Mouse (Mus musculus) stomach, embryonic 16.5 days (tissue): Measurements from ENCODE around the gene Rec8. TPM values are rescaled to one million over a fixed set of nuclear protein-coding genes. Genes with fewer than 3 reads are reported as not detected.
A peak's percentile ranks its signal among the peaks of the same experiment; 100 is the strongest.

ENCODE experiments used
- ATAC-seq: fragments of 200-750 bp; cut with Nextera tagmentation; 2 replicates; pipeline ENCODE4 v1.8.0; 2017; ENCODE audit warnings: moderate number of reproducible peaks, moderate TSS enrichment; ENCODE audit not compliant: insufficient read depth, low FRiP score
- H3K27ac ChIP-seq: fragments of 300-500 bp; sonication (generic); 2 replicates; pipeline ENCODE4 v1.5.1; 2014; ENCODE audit warnings: low read length
- H3K27me3 ChIP-seq: fragments of 300-500 bp; sonication (generic); 2 replicates; pipeline ENCODE4 v1.6.1; 2014; ENCODE audit warnings: low read length, control low read depth, mixed read lengths; ENCODE audit not compliant: control insufficient read depth, insufficient read depth
- H3K36me3 ChIP-seq: fragments of 300-500 bp; sonication (generic); 2 replicates; pipeline ENCODE4 v1.6.1; 2014; ENCODE audit warnings: low read length; ENCODE audit not compliant: control insufficient read depth, insufficient read depth
- H3K4me1 ChIP-seq: fragments of 300-500 bp; sonication (generic); 2 replicates; pipeline ENCODE4 v1.6.1; 2014; ENCODE audit warnings: low read length, control low read depth, mixed read lengths; ENCODE audit not compliant: control insufficient read depth, insufficient read depth
- H3K4me2 ChIP-seq: fragments of 300-500 bp; sonication (generic); 2 replicates; pipeline ENCODE4 v1.6.1; 2014; ENCODE audit warnings: low read depth, low read length, mixed read lengths
- H3K4me3 ChIP-seq: fragments of 300-500 bp; sonication (generic); replicated peaks from 2 replicates; pipeline ENCODE4 v1.5.1; 2014; ENCODE audit warnings: mild to moderate bottlenecking, low read length
- H3K9ac ChIP-seq: fragments of 300-500 bp; sonication (generic); 2 replicates; pipeline ENCODE4 v1.6.1; 2014; ENCODE audit warnings: low read length
- H3K9me3 ChIP-seq: fragments of 300-500 bp; sonication (generic); replicated peaks from 2 replicates; pipeline ENCODE4 v1.6.1; 2016; ENCODE audit warnings: low read length, control low read depth; ENCODE audit not compliant: control insufficient read depth
- WGBS: fragments of 180-500 bp; shearing (Covaris S2); extraction: QIAGEN DNeasy Blood & Tissue Kit; methylation state at CpG from one replicate; pipeline ENCODE4 v1.1.7; 2014; 5-methylcytosine and 5-hydroxymethylcytosine counted together
- polyA plus RNA-seq: library from polyadenylated mRNA; unstranded; fragments of >200 nt; fragmentation: Nextera tagmentation; extraction: Ambion mirVana; gene quantifications from 2 replicates; pipeline ENCODE4 v1.2.1, GENCODE M21; 2015

The Rec8 gene
- polyA plus RNA-seq, 1 experiment from 2014 or later = 10.9 TPM

DNA sequence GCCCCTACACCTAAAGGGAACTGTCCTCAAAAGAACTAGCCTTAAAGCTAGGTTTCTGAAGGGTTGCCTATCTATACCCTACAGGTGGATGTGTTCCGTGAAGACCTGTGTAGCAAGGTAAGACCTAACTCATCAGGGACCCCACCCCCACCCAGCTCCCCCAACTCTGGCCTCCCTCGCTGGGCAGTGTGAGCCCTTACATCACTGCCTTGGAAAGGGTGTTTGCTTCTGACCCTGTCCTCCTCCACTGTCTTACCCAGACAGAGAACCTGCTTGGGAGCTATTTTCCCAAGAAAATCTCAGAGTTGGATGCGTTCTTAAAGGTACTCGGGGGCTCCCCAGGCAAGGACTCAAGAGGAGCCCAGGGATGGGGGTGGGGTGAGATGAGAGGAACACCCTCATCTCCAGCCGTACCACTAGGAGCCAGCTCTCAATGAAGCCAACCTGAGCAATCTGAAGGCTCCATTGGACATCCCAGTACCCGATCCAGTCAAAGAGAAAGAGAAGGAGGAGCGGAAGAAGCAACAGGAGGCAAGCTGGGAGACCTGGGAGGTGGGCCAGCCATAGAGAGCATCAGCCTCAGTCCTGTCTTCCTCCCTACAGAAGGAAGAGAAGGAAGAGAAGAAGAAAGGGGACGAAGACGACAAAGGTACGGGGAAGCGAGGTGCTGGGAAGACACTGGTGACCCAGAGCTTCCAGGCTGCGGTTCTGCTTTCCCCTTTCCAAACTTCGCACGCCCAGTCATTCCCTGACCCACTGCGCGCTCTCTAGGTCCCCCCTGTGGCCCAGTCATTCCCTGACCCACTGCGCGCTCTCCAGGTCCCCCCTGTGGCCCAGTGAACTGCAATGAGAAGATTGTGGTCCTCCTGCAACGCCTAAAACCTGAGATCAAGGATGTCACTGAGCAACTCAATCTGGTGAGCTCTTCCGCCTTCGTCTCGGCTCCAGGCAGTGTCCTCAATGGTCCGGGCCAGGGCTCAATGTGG, 38.0 kb upstream of the Rec8 start:
- no peaks in the 10 kb centered on the region for H3K27me3 ChIP-seq
- ATAC-seq = no peak
- WGBS = 87% methylated on average over 23 of the region's 23 CpGs
- no peak overlapping the region for H3K4me2 ChIP-seq
- no peaks in the 10 kb centered on the region for H3K9me3 ChIP-seq
- no peak overlapping the region for H3K9ac ChIP-seq
- peaks cover 7% of the 10 kb centered on the region for H3K36me3 ChIP-seq
- H3K4me3 ChIP-seq = no peak overlapping the region
- peaks cover 13% of the 10 kb centered on the region for H3K4me1 ChIP-seq
- no peak overlapping the region for H3K27ac ChIP-seq

DNA sequence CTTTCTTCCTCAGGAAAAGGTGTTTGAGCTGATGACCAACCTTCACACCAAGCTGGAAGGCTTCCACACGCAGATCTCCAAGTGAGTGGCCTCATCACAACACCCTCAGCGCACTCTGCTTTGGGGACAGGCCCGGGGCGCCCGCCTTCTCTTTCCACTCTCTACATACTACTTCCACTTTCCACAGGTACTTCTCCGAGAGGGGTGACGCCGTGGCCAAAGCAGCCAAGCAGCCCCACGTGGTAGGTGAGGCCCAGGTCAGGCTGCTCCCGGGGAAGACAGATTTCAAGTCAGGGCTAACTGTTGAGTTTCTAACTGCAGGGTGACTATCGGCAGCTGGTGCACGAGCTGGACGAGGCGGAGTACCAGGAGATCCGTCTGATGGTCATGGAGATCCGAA, 37.1 kb upstream of the Rec8 start:
- H3K4me1 ChIP-seq = peaks cover 19% of the 10 kb centered on the region
- no peak for ATAC-seq
- no peak overlapping the region for H3K4me3 ChIP-seq
- H3K36me3 ChIP-seq = peaks cover 7% of the 10 kb centered on the region
- no peaks in the 10 kb centered on the region for H3K9me3 ChIP-seq
- H3K27ac ChIP-seq = no peak overlapping the region
- H3K4me2 ChIP-seq = no peak overlapping the region
- H3K9ac ChIP-seq = no peak overlapping the region
- no peaks in the 10 kb centered on the region for H3K27me3 ChIP-seq
- 91% methylated on average over 16 of the region's 16 CpGs for WGBS

DNA sequence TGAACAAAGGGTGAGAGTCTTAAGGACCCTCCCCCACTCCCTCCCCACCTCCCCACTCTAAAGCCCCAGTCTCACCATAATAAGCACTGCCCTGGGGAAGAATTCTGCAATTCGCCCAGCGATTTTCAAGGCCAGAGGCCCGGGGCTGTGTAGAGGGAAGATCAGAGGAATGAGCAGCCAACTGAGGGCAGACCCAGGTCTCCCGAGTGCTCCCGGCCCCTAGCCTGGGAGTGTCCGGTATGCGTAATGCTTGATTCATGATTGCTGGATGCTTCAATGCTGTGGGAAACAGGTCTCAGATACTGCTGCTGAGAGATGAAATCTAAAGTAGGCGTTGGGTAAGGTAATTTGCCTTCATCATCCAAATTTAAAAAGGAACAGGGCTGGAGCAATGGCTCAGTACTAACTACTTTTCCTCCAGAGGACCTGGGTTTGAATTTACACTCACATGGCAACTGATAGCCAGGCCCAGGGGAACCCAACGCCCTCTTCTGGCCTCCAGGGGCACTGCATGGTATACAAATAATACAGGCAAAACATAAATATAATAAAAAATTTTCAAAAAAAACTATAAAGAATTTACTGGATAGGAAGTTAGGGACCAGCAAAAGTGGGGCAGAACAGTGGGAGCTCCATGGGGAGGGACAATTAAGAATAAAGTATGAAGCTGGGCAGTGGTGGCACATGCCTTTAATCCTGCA, 35.7 kb upstream of the Rec8 start:
- ATAC-seq = no peak
- 68% methylated on average over 9 of the region's 9 CpGs for WGBS

DNA sequence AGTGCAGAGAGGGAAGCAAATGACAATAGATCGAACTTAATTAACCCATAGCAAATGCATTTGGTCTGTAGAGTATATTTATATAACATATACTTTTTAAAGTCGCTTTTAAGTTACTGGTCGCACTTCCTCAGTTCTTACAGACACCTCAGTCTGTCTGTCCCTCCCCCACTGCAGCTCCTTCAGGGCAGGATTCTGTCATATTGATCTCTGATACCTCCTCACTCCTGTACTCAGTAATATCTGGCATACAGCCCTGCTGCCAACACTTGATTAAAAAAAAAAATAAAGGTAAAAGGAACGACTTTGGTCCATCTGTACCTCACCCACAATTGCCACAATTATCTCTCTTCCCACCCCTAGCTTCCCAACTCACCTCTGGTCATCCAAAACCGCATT, 33.5 kb upstream of the Rec8 start:
- Histone ChIP-seq H3K4me1 (peaks cover 8% of the 10 kb centered on the region; the same call in 1 of the 2 replicates), H3K9me3 (no peaks in the 10 kb centered on the region), H3K4me2 (peak overlapping the region; percentile 80), H3K4me3 (peak overlapping the region; percentile 63), H3K27me3 (no peaks in the 10 kb centered on the region), H3K27ac (no peak overlapping the region), H3K36me3 (peaks cover 11% of the 10 kb centered on the region), H3K9ac (peak overlapping the region; percentile 75)
- ATAC-seq = no peak
- 37% methylated on average over 5 of the region's 5 CpGs for WGBS

More for the DNA sequence above, 35.7 kb upstream of the Rec8 start:
- H3K27me3 ChIP-seq = no peaks in the 10 kb centered on the region
- H3K4me3 ChIP-seq = no peak overlapping the region
- H3K4me1 ChIP-seq = peaks cover 20% of the 10 kb centered on the region
- H3K36me3 ChIP-seq = peaks cover 7% of the 10 kb centered on the region
- H3K9me3 ChIP-seq = no peaks in the 10 kb centered on the region
- no peak overlapping the region for H3K27ac ChIP-seq
- no peak overlapping the region for H3K9ac ChIP-seq
- H3K4me2 ChIP-seq = no peak overlapping the region

DNA sequence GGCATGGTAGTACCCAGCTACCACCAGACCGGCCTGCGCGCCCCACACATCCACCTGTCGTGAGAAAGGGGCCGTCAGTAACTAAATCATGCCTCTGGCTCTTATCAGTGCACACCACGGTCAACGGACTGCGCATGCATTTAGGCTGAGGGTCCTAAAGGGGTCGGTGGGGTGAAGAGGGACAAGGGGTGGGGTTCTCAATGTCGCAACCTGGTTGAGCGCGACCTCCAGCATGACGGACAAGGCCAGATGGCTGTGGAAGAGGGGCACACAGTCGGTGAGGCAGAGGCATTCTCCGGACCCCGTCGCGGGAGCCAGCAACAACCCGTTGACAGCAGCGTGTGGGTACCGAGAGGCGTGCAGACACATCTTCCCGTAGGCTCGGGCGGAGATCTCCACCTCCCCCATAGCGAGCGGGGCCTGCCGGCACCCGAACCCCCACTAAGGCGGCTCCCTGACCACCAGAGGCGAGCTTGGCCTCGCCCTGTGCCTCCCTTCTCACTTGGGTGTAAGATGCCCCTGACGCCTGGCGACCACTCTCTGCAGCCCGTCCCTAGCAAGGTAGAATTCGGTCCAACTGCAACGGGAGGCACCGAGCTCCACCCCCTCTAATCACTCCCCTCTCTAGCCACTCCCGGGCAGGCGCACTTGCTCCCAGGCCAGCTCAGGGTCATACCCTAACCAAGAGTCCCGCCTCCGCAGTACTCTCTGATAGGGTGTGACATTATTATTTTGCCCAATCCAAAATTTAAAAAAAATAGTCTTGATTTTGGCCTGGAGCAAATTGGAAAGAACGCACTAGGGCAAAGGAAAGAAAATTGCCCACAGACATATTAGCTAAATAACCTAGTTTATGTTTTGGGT, 32.9 kb upstream of the Rec8 start, which contains the start of gene Emc9:
Gene Emc9 (minus strand): TSS at position 601 of the 864 bp plus-strand sequence.
- WGBS = 3% methylated on average over 43 of the region's 43 CpGs
- Histone ChIP-seq H3K36me3 (peaks cover 11% of the 10 kb centered on the region), H3K27me3 (no peaks in the 10 kb centered on the region), H3K27ac (peak within 1 kb of the TSS; percentile 67), H3K9me3 (no peaks in the 10 kb centered on the region), H3K4me2 (peak within 1 kb of the TSS; percentile 80), H3K4me1 (peaks cover 12% of the 10 kb centered on the region), H3K4me3 (peak within 1 kb of the TSS; percentile 63), H3K9ac (peak within 1 kb of the TSS; percentile 75)
- ATAC-seq = peak; percentile 89

DNA sequence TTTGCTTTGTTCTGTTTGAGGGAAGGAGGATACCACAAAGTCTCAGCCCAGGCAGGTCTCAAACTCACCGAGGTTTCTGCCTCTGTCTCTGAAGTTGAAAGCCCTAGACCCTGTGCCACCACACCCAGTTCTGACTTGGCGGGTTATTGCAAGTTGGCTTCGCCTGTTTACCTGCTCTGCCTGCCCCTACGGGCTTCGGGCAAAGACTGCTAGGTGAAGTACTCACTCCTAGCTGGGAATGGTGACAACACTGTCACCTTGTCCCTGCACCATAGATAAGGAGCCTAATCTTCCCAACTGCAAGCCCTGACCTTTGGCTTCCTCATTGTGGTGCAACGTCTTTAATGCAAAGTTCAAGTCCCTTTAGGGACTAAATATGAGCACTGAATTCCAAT, 32.3 kb upstream of the Rec8 start:
- no peaks in the 10 kb centered on the region for H3K9me3 ChIP-seq
- H3K27ac ChIP-seq = peak overlapping the region; percentile 67
- 46% methylated on average over 6 of the region's 6 CpGs for WGBS
- H3K4me1 ChIP-seq = peaks cover 15% of the 10 kb centered on the region
- peak overlapping the region; percentile 63 for H3K4me3 ChIP-seq
- peak; percentile 51 for ATAC-seq
- no peaks in the 10 kb centered on the region for H3K27me3 ChIP-seq
- H3K4me2 ChIP-seq = peak overlapping the region; percentile 80
- H3K9ac ChIP-seq = 0 out of 2 replicates have a peak overlapping the region, but pooled peaks have one; percentile 18
- peaks cover 7% of the 10 kb centered on the region; the same call in 1 of the 2 replicates for H3K36me3 ChIP-seq

DNA sequence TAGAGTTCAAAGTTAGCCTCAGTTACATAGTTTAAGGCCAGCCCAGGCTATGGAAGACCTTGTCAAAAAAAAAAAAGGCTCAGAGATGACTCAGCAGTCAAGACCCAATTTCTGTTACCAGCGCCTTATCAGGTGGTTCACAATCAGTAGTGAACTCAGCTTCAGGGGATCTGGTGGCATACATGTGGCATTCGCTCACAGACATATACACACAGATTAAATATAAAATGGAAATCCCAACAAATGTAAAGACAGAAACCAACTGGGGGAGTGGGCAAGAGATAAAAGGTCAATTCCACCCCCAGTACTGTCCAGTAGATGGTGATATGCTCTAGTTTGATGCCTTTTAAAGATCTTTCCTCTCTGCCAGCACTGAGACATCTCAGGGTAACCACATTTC, 31.7 kb upstream of the Rec8 start:
- H3K27ac ChIP-seq = peak overlapping the region; percentile 67; the same call in 1 of the 2 replicates
- H3K4me2 ChIP-seq = no peak overlapping the region
- 0 out of 2 replicates have a peak, but pooled peaks cover 4% of the 10 kb centered on the region for H3K36me3 ChIP-seq
- H3K4me1 ChIP-seq = peaks cover 15% of the 10 kb centered on the region
- H3K27me3 ChIP-seq = no peaks in the 10 kb centered on the region
- H3K9me3 ChIP-seq = no peaks in the 10 kb centered on the region
- no peak overlapping the region for H3K4me3 ChIP-seq
- WGBS = 89% methylated on average over 2 of the region's 2 CpGs
- ATAC-seq = no peak
- no peak overlapping the region for H3K9ac ChIP-seq

DNA sequence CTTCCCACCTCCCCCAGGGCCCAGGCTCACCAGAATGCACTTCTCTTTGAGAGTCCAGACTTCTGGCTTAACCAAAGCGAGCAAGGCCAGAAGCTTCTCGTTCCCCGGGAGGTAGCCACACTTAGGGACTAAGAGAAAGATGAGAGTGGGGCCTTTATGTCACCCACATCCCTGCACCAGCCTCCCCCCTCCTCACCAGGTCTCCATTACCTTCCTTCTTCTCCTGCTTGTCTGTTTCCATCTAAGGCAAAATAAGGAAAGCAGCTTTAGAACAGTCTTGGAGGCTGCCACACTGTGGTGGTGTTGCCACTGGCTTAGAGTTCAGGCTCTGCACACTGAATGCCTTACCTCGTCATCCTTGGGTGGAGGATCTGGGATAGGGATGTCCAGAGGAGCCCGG, 28.6 kb upstream of the Rec8 start:
- Histone ChIP-seq H3K4me3 (no peak overlapping the region), H3K9me3 (no peaks in the 10 kb centered on the region), H3K27ac (no peak overlapping the region), H3K36me3 (0 out of 2 replicates have a peak, but pooled peaks cover 4% of the 10 kb centered on the region), H3K4me1 (peaks cover 29% of the 10 kb centered on the region), H3K27me3 (no peaks in the 10 kb centered on the region), H3K4me2 (no peak overlapping the region), H3K9ac (no peak overlapping the region)
- WGBS = 90% methylated on average over 5 of the region's 5 CpGs
- no peak for ATAC-seq
